Mouse (Mus musculus) lung, embryonic 14.5 days (tissue): ENCODE data around the gene Gcm1. TPM values are rescaled to one million over a fixed set of nuclear protein-coding genes. Genes with fewer than 3 reads are reported as not detected.

Experiments used
- ATAC-seq: fragments of 200-750 bp; cut with Nextera tagmentation; 2 replicates; pipeline ENCODE4 v1.8.0; 2017; ENCODE audit warnings: mild to moderate bottlenecking, moderate TSS enrichment, moderate library complexity; ENCODE audit not compliant: insufficient read depth
- DNase-seq: peaks from one replicate; pipeline ENCODE4 v3.0.0-alpha.2; 2015
- H3K27ac ChIP-seq: fragments of 300-500 bp; sonication (generic); 2 replicates; pipeline ENCODE4 v1.5.1; 2014; ENCODE audit warnings: low read depth, mild to moderate bottlenecking, moderate library complexity
- H3K27me3 ChIP-seq: fragments of 300-500 bp; sonication (generic); 2 replicates; pipeline ENCODE4 v1.6.1; 2014; ENCODE audit warnings: low read length, control low read depth; ENCODE audit not compliant: insufficient read depth
- H3K36me3 ChIP-seq: fragments of 300-500 bp; sonication (generic); 2 replicates; pipeline ENCODE4 v1.6.1; 2014; ENCODE audit warnings: control low read depth; ENCODE audit not compliant: insufficient read depth
- H3K4me1 ChIP-seq: fragments of 300-500 bp; sonication (generic); 2 replicates; pipeline ENCODE4 v1.6.1; 2014; ENCODE audit warnings: antibody characterized with exemption, control low read depth; ENCODE audit not compliant: insufficient read depth
- H3K4me2 ChIP-seq: fragments of 300-500 bp; sonication (generic); 2 replicates; pipeline ENCODE4 v1.6.1; 2014; ENCODE audit warnings: mild to moderate bottlenecking
- H3K4me3 ChIP-seq: fragments of 300-500 bp; sonication (generic); 2 replicates; pipeline ENCODE4 v1.5.1; 2014; ENCODE audit warnings: low read depth, low read length
- H3K9ac ChIP-seq: fragments of 300-500 bp; sonication (generic); 2 replicates; pipeline ENCODE4 v1.6.1; 2014
- H3K9me3 ChIP-seq: fragments of 300-500 bp; sonication (generic); 2 replicates; pipeline ENCODE4 v1.6.1; 2016; ENCODE audit warnings: low read depth, low read length, control low read depth
- CTCF ChIP-seq: IDR thresholded peaks from 2 replicates; pipeline ENCODE4 v1.5.1; 2016; ENCODE audit warnings: antibody characterized with exemption, low read depth
- WGBS: fragments of 180-500 bp; shearing (Covaris S2); extraction: QIAGEN DNeasy Blood & Tissue Kit; methylation state at CpG from one replicate; pipeline ENCODE4 v1.1.7; 2014; 5-methylcytosine and 5-hydroxymethylcytosine counted together
- polyA plus RNA-seq: library from polyadenylated mRNA; unstranded; fragments of >200 nt; fragmentation: Nextera tagmentation; extraction: Ambion mirVana; gene quantifications from 2 replicates; pipeline ENCODE4 v1.2.1, GENCODE M21; 2014

Gcm1 gene
- polyA plus RNA-seq, 1 experiment from 2014 or later = 0.47 TPM

GRCm38 (mm10) chr9:78012066-78012465, 39.7 kb upstream of the Gcm1 start:
- 80% methylated on average over 4 of the region's 4 CpGs for WGBS
- no peak for ATAC-seq
- Histone ChIP-seq H3K27me3 (no peaks in the 10 kb centered on the region), H3K4me2 (no peak overlapping the region), H3K9me3 (no peaks in the 10 kb centered on the region), H3K4me1 (no peaks in the 10 kb centered on the region), H3K27ac (no peak overlapping the region), H3K4me3 (no peak overlapping the region), H3K36me3 (no peaks in the 10 kb centered on the region), H3K9ac (no peak overlapping the region)
- TF ChIP-seq CTCF = no peak
- no peak for DNase-seq

GRCm38 (mm10) chr9:78012681-78013080, 39.0 kb upstream of the Gcm1 start:
- ATAC-seq (no peak), DNase-seq (no peak)
- H3K27me3 ChIP-seq = no peaks in the 10 kb centered on the region
- TF ChIP-seq CTCF = no peak
- H3K4me1 ChIP-seq = no peaks in the 10 kb centered on the region
- no peaks in the 10 kb centered on the region for H3K9me3 ChIP-seq
- no peak overlapping the region for H3K27ac ChIP-seq
- 84% methylated on average over 5 of the region's 5 CpGs for WGBS
- no peak overlapping the region for H3K4me3 ChIP-seq
- H3K9ac ChIP-seq = no peak overlapping the region
- H3K36me3 ChIP-seq = no peaks in the 10 kb centered on the region
- H3K4me2 ChIP-seq = no peak overlapping the region

- H3K9ac ChIP-seq = no peak overlapping the region
- no peak for DNase-seq
- peak; percentile 51 for TF ChIP-seq CTCF
- 23% methylated on average over 1 of the region's 1 CpGs for WGBS
- H3K4me3 ChIP-seq = no peak overlapping the region
- H3K36me3 ChIP-seq = no peaks in the 10 kb centered on the region
- no peaks in the 10 kb centered on the region for H3K9me3 ChIP-seq
- H3K27me3 ChIP-seq = no peaks in the 10 kb centered on the region
- no peak overlapping the region for H3K4me2 ChIP-seq
- H3K4me1 ChIP-seq = no peaks in the 10 kb centered on the region
- H3K27ac ChIP-seq = no peak overlapping the region
- no peak for ATAC-seq
Observed at GRCm38 (mm10) chr9:78013813-78014212, 37.9 kb upstream of the Gcm1 start.

GRCm38 (mm10) chr9:78015816-78016215, 35.9 kb upstream of the Gcm1 start:
- Histone ChIP-seq H3K9me3 (no peaks in the 10 kb centered on the region), H3K27ac (no peak overlapping the region), H3K27me3 (no peaks in the 10 kb centered on the region), H3K9ac (no peak overlapping the region), H3K4me1 (no peaks in the 10 kb centered on the region), H3K4me3 (no peak overlapping the region), H3K4me2 (no peak overlapping the region), H3K36me3 (no peaks in the 10 kb centered on the region)
- DNase-seq = no peak
- WGBS = 81% methylated on average over 7 of the region's 7 CpGs
- TF ChIP-seq CTCF = no peak
- no peak for ATAC-seq

GRCm38 (mm10) chr9:78016288-78016687, 35.4 kb upstream of the Gcm1 start:
- no peak overlapping the region for H3K27ac ChIP-seq
- 0 out of 2 replicates have a peak, but pooled peaks cover 4% of the 10 kb centered on the region for H3K4me1 ChIP-seq
- DNase-seq (peak; percentile 7), ATAC-seq (no peak)
- no peak overlapping the region for H3K4me2 ChIP-seq
- no peak overlapping the region for H3K9ac ChIP-seq
- TF ChIP-seq CTCF = no peak
- H3K27me3 ChIP-seq = no peaks in the 10 kb centered on the region
- 45% methylated on average over 15 of the region's 15 CpGs for WGBS
- no peaks in the 10 kb centered on the region for H3K9me3 ChIP-seq
- no peaks in the 10 kb centered on the region for H3K36me3 ChIP-seq
- no peak overlapping the region for H3K4me3 ChIP-seq

- Histone ChIP-seq H3K4me3 (no peak overlapping the region), H3K27ac (peak overlapping the region; percentile 46; the same call in 1 of the 2 replicates), H3K27me3 (no peaks in the 10 kb centered on the region), H3K4me1 (0 out of 2 replicates have a peak, but pooled peaks cover 10% of the 10 kb centered on the region), H3K9ac (no peak overlapping the region), H3K9me3 (no peaks in the 10 kb centered on the region), H3K36me3 (no peaks in the 10 kb centered on the region), H3K4me2 (no peak overlapping the region)
- DNase-seq (peak; percentile 36), ATAC-seq (peak; percentile 33; the same call in 1 of the 2 replicates)
- TF ChIP-seq CTCF = no peak
- whole genome bisulfite sequencing = 33% methylated on average over 9 of the region's 9 CpGs
Observed at GRCm38 (mm10) chr9:78021256-78021655, 30.5 kb upstream of the Gcm1 start.

- TF ChIP-seq CTCF = no peak
- no peak overlapping the region for H3K4me2 ChIP-seq
- peak; percentile 9 for DNase-seq
Observed at GRCm38 (mm10) chr9:78022187-78022945, 29.4 kb upstream of the Gcm1 start.

More at GRCm38 (mm10) chr9:78022187-78022945, 29.4 kb upstream of the Gcm1 start:
- Histone ChIP-seq H3K9ac (no peak overlapping the region), H3K9me3 (no peaks in the 10 kb centered on the region), H3K4me1 (0 out of 2 replicates have a peak, but pooled peaks cover 10% of the 10 kb centered on the region), H3K27ac (no peak overlapping the region), H3K27me3 (no peaks in the 10 kb centered on the region), H3K36me3 (no peaks in the 10 kb centered on the region), H3K4me3 (no peak overlapping the region)
- whole genome bisulfite sequencing = 49% methylated on average over 8 of the region's 8 CpGs
- ATAC-seq = peak; percentile 36; the same call in 1 of the 2 replicates
